Mouse (Mus musculus) forebrain, embryonic 16.5 days (tissue): ENCODE results near the gene Rabl3. TPM values are rescaled to one million over a fixed set of nuclear protein-coding genes. Genes with fewer than 3 reads are reported as not detected.

ENCODE experiments used
- ATAC-seq: fragments of 200-750 bp; cut with Nextera tagmentation; 2 replicates; pipeline ENCODE4 v1.8.0; 2017; ENCODE audit warnings: mild to moderate bottlenecking, moderate library complexity
- H3K27ac ChIP-seq: fragments of 300-500 bp; sonication (generic); 2 replicates; pipeline ENCODE4 v1.5.1; 2014; ENCODE audit warnings: low read length, control low read depth
- H3K27me3 ChIP-seq: fragments of 300-500 bp; sonication (generic); replicated peaks from 2 replicates; pipeline ENCODE4 v1.6.1; 2014; ENCODE audit warnings: low read length; ENCODE audit not compliant: control insufficient read depth, insufficient read depth
- H3K36me3 ChIP-seq: fragments of 300-500 bp; sonication (generic); 2 replicates; pipeline ENCODE4 v1.6.1; 2014; ENCODE audit not compliant: control insufficient read depth, insufficient read depth
- H3K4me1 ChIP-seq: fragments of 300-500 bp; sonication (generic); replicated peaks from 2 replicates; pipeline ENCODE4 v1.6.1; 2014; ENCODE audit warnings: low read length; ENCODE audit not compliant: control insufficient read depth, insufficient read depth
- H3K4me2 ChIP-seq: fragments of 300-500 bp; sonication (generic); 2 replicates; pipeline ENCODE4 v1.6.1; 2014; ENCODE audit warnings: mild to moderate bottlenecking, low read length, control low read depth
- H3K4me3 ChIP-seq: fragments of 300-500 bp; sonication (generic); replicated peaks from 2 replicates; pipeline ENCODE4 v1.5.1; 2014; ENCODE audit warnings: mild to moderate bottlenecking, low read length, control low read depth
- H3K9ac ChIP-seq: fragments of 300-500 bp; sonication (generic); replicated peaks from 2 replicates; pipeline ENCODE4 v1.6.1; 2014; ENCODE audit warnings: low read depth, low read length, control low read depth
- H3K9me3 ChIP-seq: fragments of 300-500 bp; sonication (generic); 2 replicates; pipeline ENCODE4 v1.6.1; 2016; ENCODE audit warnings: low read length; ENCODE audit not compliant: control insufficient read depth
- WGBS: fragments of 180-500 bp; shearing (Covaris S2); extraction: QIAGEN DNeasy Blood & Tissue Kit; methylation state at CpG from one replicate; pipeline ENCODE4 v1.1.7; 2014; 5-methylcytosine and 5-hydroxymethylcytosine counted together
- polyA plus RNA-seq: library from polyadenylated mRNA; unstranded; fragments of >200 nt; fragmentation: Nextera tagmentation; extraction: Ambion mirVana; gene quantifications from 2 replicates; pipeline ENCODE4 v1.2.1, GENCODE M21; 2015

Gene Rabl3
- polyA plus RNA-seq, 1 experiment from 2014 or later: 16.6 TPM

GRCm38 (mm10) chr16:37539240-37539610, 460 bp upstream of the Rabl3 start:
- Histone ChIP-seq H3K36me3 (no peaks in the 10 kb centered on the region; the same call in 1 of the 2 replicates), H3K4me3 (peak overlapping the region; percentile 94), H3K27me3 (no peaks in the 10 kb centered on the region), H3K9me3 (no peaks in the 10 kb centered on the region), H3K9ac (peak overlapping the region; percentile 97), H3K4me1 (peaks cover 20% of the 10 kb centered on the region), H3K4me2 (peak overlapping the region; percentile 92), H3K27ac (peak overlapping the region; percentile 95)
- ATAC-seq: peak; percentile 48
- WGBS: under 1% methylated on average over 22 of the region's 22 CpGs

DNA sequence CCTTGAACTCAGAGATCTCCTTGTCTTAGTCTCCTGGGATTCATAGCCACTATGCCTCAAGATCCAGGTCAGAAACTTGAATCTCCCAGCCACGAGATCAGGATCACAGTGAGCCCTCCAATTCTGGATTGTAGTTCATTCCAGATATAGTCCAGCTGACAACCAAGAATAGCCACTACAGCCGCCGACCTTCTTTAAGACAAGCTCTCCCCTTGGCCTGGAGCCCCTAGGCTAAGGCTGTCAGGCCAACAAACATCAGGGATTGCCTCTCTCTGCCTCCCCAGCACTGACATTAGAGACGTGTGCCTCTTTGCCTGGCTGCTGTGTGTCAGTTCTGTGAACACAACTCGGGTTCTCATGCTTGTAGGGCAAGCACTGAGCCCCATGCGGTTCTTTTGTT, 1.1 kb downstream of the Rabl3 start:
- ATAC-seq: no peak
- Histone ChIP-seq H3K9me3 (no peaks in the 10 kb centered on the region), H3K27me3 (no peaks in the 10 kb centered on the region), H3K9ac (no peak overlapping the region), H3K36me3 (no peaks in the 10 kb centered on the region; the same call in 1 of the 2 replicates), H3K4me1 (peaks cover 20% of the 10 kb centered on the region), H3K4me2 (no peak overlapping the region; the same call in 1 of the 2 replicates), H3K4me3 (no peak overlapping the region), H3K27ac (no peak overlapping the region)
- 85% methylated on average over 6 of the region's 6 CpGs for WGBS

DNA sequence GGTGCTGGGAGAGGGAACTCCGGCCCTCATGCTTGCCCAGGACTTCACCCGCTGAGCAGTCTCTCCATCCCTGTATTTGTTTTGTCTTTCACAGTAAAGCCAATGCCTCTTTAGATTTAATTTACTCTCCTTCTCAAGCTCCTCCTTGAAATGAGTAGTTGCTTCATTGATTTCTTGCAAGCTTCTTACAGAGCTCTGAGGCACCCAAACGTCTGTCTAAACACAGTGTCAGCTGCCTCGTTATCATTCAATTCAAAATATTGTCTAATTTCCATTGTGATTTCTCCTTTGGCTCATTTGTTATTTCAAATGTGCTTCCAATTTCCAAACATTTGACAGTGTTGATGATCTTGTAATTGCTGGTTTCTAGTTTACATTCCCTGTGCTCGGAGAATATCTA, 6.6 kb downstream of the Rabl3 start:
- peaks cover 4% of the 10 kb centered on the region for H3K4me1 ChIP-seq
- no peak overlapping the region for H3K9ac ChIP-seq
- no peaks in the 10 kb centered on the region for H3K36me3 ChIP-seq
- WGBS: 31% methylated on average over 5 of the region's 5 CpGs
- H3K4me3 ChIP-seq: no peak overlapping the region
- no peaks in the 10 kb centered on the region for H3K27me3 ChIP-seq
- peak; percentile 83 for ATAC-seq
- peak overlapping the region; percentile 48; the same call in 1 of the 2 replicates for H3K27ac ChIP-seq
- no peaks in the 10 kb centered on the region for H3K9me3 ChIP-seq
- no peak overlapping the region for H3K4me2 ChIP-seq

- H3K4me1 ChIP-seq: peaks cover 4% of the 10 kb centered on the region
- H3K4me2 ChIP-seq: no peak overlapping the region
- no peaks in the 10 kb centered on the region for H3K9me3 ChIP-seq
- no peaks in the 10 kb centered on the region for H3K27me3 ChIP-seq
- 74% methylated on average over 3 of the region's 3 CpGs for WGBS
- H3K36me3 ChIP-seq: no peaks in the 10 kb centered on the region
- H3K4me3 ChIP-seq: no peak overlapping the region
- H3K27ac ChIP-seq: no peak overlapping the region
- ATAC-seq: no peak
- no peak overlapping the region for H3K9ac ChIP-seq
Observed at GRCm38 (mm10) chr16:37550266-37550665, 10.6 kb downstream of the Rabl3 start.

DNA sequence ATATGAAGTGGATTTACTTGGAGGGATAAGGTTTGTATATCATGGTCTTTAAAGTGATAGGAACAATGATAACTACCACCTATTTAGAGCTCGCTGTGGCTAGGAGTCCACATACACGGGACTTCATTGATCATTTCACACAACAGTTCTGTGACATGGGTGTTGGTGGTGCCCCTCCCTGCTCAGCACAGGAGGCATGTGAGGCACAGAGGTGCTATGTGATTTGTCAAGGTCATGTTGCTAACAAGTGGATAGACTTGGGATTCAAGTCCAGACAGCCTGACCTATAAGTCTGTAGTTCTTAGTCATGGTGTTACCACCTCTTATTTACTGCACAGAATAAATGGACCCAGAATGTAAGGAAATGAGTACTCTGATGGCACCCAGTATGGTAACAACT, 11.3 kb downstream of the Rabl3 start:
- H3K9me3 ChIP-seq: no peaks in the 10 kb centered on the region

DNA sequence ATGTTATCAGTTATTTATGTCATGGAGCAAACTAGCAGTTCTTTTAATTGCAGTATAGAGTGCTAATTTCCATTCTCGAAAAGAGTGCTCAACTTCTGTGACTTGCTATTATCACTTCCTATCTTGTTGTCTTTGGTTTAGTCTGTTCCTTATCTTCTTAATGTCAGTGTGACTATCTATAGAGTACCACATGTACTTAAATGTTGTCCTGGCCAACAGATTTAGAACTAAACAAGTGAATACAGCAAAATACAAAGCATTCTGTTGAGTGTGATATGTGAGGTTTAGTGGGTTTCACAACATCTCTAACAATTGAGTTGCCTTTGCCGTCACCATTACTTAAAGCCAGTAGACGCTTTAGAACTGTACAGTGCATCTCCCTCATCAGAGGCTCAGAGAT, 13.1 kb downstream of the Rabl3 start:
- no peaks in the 10 kb centered on the region for H3K27me3 ChIP-seq
- H3K4me2 ChIP-seq: no peak overlapping the region
- H3K36me3 ChIP-seq: peaks cover 6% of the 10 kb centered on the region; the same call in 1 of the 2 replicates
- H3K4me3 ChIP-seq: no peak overlapping the region
- ATAC-seq: no peak
- WGBS: 96% methylated on average over 3 of the region's 3 CpGs
- no peak overlapping the region for H3K9ac ChIP-seq
- no peaks in the 10 kb centered on the region for H3K4me1 ChIP-seq
- no peaks in the 10 kb centered on the region for H3K9me3 ChIP-seq
- H3K27ac ChIP-seq: no peak overlapping the region

More for the DNA sequence above, 11.3 kb downstream of the Rabl3 start:
- no peaks in the 10 kb centered on the region for H3K27me3 ChIP-seq
- no peak overlapping the region for H3K9ac ChIP-seq
- H3K4me3 ChIP-seq: no peak overlapping the region
- H3K4me1 ChIP-seq: peaks cover 4% of the 10 kb centered on the region
- no peak overlapping the region for H3K27ac ChIP-seq
- H3K36me3 ChIP-seq: no peaks in the 10 kb centered on the region
- no peak overlapping the region for H3K4me2 ChIP-seq
- ATAC-seq: no peak
- 97% methylated on average over 2 of the region's 2 CpGs for WGBS

DNA sequence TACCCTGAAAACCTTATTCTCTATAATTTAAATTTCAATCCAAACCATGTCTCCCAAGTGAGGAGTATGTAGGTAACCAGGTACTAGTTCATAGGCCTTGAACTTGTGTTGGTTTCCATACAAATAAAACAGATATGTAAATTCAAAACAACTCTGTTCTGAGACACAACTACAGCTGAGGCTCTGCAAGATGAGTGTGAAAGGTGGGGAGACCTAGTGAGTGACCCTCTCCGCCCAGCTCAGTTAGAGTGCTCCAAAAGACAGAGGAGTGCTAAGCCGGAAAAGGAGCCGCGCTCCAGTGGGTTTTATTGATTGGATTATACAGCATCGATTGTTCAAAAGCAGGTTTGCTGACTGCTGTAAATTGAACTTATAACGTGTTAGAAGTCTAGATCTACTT, 22.7 kb downstream of the Rabl3 start:
- H3K4me2 ChIP-seq: no peak overlapping the region
- no peak overlapping the region for H3K9ac ChIP-seq
- H3K27ac ChIP-seq: no peak overlapping the region
- peaks cover 6% of the 10 kb centered on the region for H3K4me1 ChIP-seq
- no peak overlapping the region for H3K4me3 ChIP-seq
- H3K27me3 ChIP-seq: no peaks in the 10 kb centered on the region
- WGBS: 52% methylated on average over 6 of the region's 6 CpGs
- H3K36me3 ChIP-seq: peaks cover 6% of the 10 kb centered on the region
- no peak for ATAC-seq
- no peaks in the 10 kb centered on the region for H3K9me3 ChIP-seq

- H3K27ac ChIP-seq: no peak overlapping the region
- no peak for ATAC-seq
- H3K27me3 ChIP-seq: no peaks in the 10 kb centered on the region
Observed at GRCm38 (mm10) chr16:37562961-37563360, 23.3 kb downstream of the Rabl3 start.

GRCm38 (mm10) chr16:37565117-37565516, 25.4 kb downstream of the Rabl3 start:
- Histone ChIP-seq H3K4me3 (no peak overlapping the region), H3K36me3 (no peaks in the 10 kb centered on the region), H3K27ac (no peak overlapping the region), H3K9me3 (no peaks in the 10 kb centered on the region), H3K4me2 (no peak overlapping the region), H3K4me1 (peaks cover 6% of the 10 kb centered on the region), H3K27me3 (no peaks in the 10 kb centered on the region), H3K9ac (no peak overlapping the region)
- WGBS: 87% methylated on average over 1 of the region's 1 CpGs
- ATAC-seq: no peak

More at GRCm38 (mm10) chr16:37562961-37563360, 23.3 kb downstream of the Rabl3 start:
- Histone ChIP-seq H3K36me3 (peaks cover 3% of the 10 kb centered on the region; the same call in 1 of the 2 replicates), H3K9me3 (no peaks in the 10 kb centered on the region), H3K4me1 (peaks cover 6% of the 10 kb centered on the region), H3K4me2 (no peak overlapping the region), H3K9ac (no peak overlapping the region), H3K4me3 (no peak overlapping the region)
- WGBS: 72% methylated on average over 5 of the region's 5 CpGs

DNA sequence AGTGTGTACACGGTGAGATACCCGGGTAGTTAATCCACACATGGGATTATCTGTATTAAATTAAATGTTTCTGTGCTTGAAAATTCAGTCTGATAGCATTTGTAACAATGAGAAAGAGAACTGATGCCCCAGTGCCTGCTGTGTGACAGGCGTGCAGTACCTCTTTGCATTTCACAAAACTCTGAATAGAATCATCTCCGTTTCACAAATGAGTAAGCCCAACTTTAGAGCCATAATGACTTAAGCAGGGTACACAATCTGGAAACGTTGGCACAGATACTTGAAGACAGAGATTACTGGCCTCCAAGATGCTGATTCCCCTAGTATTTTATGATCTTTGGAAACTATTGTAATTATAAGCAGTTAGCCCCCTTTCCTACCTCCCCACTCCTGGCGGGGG, 26.4 kb downstream of the Rabl3 start:
- ATAC-seq: peak; percentile 68
- Histone ChIP-seq H3K27ac (peak overlapping the region; percentile 52), H3K27me3 (no peaks in the 10 kb centered on the region), H3K9ac (no peak overlapping the region), H3K4me1 (peaks cover 6% of the 10 kb centered on the region), H3K9me3 (no peaks in the 10 kb centered on the region), H3K36me3 (no peaks in the 10 kb centered on the region), H3K4me3 (no peak overlapping the region), H3K4me2 (no peak overlapping the region)
- 52% methylated on average over 6 of the region's 6 CpGs for WGBS
